Mouse (Mus musculus) natural killer cell, adult 2 months (primary cell): Measurements from ENCODE around the gene Sema5b.

Experiments used
- DNase-seq, 2 experiments: peaks; one replicate each; pipeline ENCODE4 v3.0.0; 2022; ENCODE audit warnings: low spot score in 2 of 2

Sema5b gene

DNA sequence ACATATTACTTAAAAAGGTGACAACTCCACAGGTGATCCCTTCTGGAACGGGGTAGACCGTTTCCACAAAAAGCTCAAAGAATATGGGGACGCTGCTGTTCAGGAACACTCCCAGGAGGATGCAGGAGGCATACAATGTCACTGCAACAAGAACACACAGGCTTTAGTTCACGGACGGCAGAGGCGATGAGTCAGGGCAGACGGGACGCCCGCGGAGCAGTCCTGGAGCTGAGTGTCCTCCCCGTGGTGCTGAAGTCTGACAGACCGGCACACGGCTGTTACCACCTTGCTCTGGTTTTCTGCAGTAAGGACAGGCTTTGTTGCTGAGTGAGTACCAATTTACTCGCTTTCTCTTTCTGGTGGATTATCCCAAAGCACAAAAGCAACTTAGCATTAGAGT is 163.9 kb downstream of the Sema5b start:
- DNase-seq: no peak

DNA sequence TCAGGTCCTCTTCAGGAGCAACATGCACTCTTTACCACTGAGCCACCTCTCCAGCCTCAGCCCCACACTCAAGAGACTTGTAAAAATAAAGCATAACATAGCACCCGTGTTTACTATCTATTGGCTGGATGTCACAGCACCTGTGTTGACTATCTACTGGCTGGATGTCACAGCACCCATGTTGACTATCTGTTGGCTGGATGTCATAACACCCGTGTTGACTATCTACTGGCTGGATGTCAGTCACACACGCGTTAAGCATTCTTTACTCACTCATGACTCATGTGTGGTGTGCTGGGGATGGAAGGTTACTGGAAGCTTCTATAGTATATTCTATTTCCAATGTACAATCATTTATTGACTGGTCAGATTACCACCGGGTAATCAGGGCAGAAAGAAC is 166.1 kb downstream of the Sema5b start:
- no peak for DNase-seq

DNA sequence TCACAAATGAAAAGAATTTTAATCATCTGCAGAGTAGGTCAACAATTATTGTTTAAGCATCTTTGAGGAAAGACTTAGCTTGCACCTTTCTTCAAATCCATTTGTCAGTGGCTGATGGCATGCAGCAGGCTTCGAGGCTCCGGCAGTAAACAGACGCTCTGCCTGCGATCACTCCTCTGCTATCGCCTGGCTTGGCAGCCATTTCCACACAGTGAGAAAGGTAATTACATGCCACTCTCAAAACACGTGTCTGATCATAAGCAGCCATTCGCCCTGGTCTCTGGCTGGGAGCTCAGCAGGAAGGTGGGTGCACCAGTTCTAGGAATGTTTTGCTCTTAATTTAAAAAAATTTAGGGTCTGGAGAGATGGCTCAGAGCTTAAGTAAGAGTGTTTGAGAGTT is 170.1 kb downstream of the Sema5b start:
- no peak for DNase-seq

DNA sequence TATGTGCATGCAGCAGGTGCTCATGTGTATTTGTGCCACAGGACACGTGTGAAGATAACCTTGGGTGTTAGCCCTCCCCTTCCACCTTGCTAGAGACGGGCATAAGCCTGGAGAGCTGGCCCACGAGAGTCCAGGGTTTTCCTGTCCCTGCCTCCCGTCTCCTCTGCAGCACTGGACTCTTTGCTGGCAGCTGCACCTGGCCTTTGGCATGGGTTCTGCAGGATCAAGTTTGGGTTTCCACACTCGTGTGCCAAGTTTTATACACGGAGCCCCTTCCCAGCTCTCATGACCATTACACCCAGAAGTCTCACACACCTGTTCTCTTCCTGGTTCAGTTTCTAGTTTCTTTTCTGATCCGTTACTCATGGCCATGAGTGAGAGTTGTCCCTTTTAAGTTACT is 172.7 kb downstream of the Sema5b start:
- DNase-seq: no peak
